Mouse (Mus musculus): ENCODE results near the gene A530032D15Rik.
"Not testable (repeated sequence)": the region's sequence is repeated elsewhere in the genome, so short reads cannot be mapped to it uniquely, and the experiment has no call there.

Gene A530032D15Rik

DNA sequence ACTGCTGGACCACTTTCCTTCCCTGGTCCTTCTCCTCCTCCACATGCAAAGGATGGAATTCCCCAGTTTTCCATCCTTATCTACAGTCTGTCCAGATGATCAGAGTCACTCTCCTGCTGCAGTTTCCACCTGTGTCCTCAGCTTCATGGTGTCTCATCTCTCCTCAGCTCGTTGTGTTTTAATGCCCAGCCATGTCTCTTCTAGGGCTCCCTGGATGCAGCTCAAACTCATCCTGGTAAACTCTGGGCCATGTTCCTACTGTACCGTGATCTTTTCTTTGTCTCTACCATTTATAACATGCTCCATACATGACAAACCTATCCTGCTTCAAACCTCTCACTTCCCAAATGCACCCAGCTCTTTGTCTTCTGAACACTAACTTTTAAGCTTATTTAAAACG is 38.0 kb downstream of the A530032D15Rik start:
- DNase-seq (ENCODE audit: extremely low spot score, low spot score) = not testable (repeated sequence)

DNA sequence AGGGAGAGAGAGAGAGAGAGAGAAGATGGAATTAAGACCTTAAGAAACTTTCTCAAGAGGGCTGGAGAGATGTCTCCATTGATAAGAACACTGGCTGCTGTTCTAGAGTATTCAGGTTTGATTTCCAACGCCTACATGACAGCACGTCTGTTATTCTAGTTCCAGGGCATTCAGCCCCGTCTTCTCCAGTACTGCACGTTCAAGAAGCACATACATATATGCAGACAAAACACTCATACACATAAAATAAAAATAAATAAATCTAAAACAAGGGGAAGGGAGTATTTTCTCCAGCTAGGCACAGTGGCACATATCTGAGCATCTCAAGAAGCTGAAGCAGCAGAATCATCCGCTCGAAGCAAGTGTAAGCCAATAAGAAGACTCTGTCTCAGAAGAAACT is 73.9 kb downstream of the A530032D15Rik start:
- not testable (repeated sequence) for DNase-seq (ENCODE audit: extremely low spot score, low spot score)

- DNase-seq (ENCODE audit: extremely low spot score, low spot score) = not testable (repeated sequence)
Observed at GRCm38 (mm10) chr1:85034394-85034793, 75.3 kb downstream of the A530032D15Rik start.

DNA sequence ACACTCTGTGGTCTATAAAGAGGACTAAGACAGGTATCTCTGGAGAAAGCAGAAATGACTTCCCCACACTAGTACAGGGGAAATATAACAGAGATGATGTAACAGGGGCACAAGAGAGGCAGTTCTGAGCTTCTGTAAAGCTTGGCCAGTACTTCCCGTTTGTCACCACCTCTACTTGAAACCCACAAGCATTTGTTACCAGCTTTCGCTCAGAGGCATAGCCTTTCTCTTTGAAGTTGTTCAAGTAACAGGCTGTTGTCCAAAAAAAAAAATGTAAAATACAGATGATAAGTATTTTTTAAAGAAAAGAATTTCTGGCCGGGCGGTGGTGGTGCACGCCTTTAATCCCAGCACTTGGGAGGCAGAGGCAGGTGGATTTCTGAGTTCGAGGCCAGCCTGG is 76.0 kb downstream of the A530032D15Rik start:
- not testable (repeated sequence) for DNase-seq (ENCODE audit: extremely low spot score, low spot score)
